Mouse (Mus musculus): ENCODE data around the gene Col6a3. TPM values are rescaled to one million over a fixed set of nuclear protein-coding genes. Genes with fewer than 3 reads are reported as not detected.

The Col6a3 gene
- polyA plus RNA-seq, 1 experiment from 2014 or later, result 0.13 TPM

DNA sequence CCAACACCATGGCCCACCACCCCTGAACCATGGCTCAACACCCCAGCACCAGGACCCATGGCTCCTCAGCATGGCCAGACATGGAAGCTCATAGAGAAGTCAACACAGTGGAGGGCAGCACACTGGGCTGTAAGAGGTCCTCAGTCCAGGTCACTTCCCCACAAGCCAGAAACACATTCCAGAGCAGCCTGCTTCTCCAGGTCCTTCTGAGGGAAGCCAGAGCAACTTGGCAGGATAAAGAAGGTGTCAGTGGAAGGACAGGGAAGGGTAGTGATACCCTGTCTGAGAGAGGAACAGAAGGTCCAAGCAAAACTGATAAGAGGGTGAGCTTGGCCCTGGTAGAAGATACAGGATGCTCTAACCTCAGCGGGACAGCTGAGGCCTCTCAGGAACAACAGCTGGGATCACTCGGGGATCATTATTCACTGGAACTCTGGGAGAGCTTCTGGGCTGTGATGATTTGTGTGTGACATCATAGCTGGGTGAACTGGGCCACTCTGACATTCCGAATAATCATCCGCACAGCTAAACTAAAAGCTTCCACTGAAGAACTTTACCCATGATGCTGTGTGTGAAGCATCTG is 85.6 kb downstream of the Col6a3 start:
- in situ Hi-C loops (cut with MboI; ENCODE audit: low pct_unique_long_range_greater_than_20kb), result no loop called here
- DNase-seq (ENCODE audit: low read depth, low spot score) (no peak), ATAC-seq (no peak)
- ChIA-PET POLR2A (interaction anchor here (0.5 kb wide), 1 partner anchor 83 kb away, joined by 5 read pairs; no protein-coding TSS in a partner anchor), CTCF (interaction anchor here (1.5 kb wide), 1 partner anchor 12 kb away, joined by 4 read pairs; no protein-coding TSS in a partner anchor)
- TF ChIP-seq CTCF (IDR thresholded peaks at IDR 0.05), result no peak
- H3K27me3 ChIP-seq, result no peaks in the 10 kb centered on the region

DNA sequence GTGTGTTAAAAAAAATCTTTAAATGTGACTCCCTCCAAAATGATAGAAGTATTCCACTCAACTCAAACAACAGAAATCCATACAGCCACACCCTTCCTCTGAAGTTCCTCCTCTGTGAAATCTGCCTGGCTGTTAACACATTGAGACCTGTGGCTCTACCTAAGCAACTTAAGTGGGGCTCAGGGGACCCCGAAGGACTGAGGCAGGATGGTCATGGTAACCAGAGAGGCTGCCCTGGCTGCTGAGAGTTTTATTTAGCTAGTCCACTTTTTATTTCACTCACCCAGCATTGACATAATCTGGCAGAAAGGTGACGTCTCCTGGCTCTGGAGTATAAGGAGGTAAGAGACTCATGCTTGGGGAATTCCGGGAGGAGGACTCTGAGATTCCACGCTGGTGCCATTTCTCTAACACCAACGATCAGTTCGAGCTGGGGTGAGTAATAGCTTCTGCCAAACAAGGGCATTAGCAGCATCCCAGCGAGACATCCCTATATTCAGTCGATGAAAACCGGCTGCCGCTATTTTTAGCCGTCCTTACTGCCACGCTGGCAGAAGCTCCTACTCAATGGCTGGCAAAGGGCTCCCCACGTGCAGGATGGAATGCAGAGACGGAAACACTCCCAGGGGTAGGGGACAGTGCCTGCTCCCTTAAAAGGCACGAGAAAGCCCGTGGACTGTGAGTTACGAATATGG is 89.8 kb downstream of the Col6a3 start:
- TF ChIP-seq CTCF (IDR thresholded peaks at IDR 0.05), result no peak
- DNase-seq (ENCODE audit: low read depth, low spot score), result no peak
- no peaks in the 10 kb centered on the region for H3K27me3 ChIP-seq
- CTCF ChIA-PET, result no interaction called here
- POLR2A ChIA-PET, result no interaction called here
- in situ Hi-C loops (cut with MboI; ENCODE audit: low pct_unique_long_range_greater_than_20kb), result no loop called here
- no peak for ATAC-seq

DNA sequence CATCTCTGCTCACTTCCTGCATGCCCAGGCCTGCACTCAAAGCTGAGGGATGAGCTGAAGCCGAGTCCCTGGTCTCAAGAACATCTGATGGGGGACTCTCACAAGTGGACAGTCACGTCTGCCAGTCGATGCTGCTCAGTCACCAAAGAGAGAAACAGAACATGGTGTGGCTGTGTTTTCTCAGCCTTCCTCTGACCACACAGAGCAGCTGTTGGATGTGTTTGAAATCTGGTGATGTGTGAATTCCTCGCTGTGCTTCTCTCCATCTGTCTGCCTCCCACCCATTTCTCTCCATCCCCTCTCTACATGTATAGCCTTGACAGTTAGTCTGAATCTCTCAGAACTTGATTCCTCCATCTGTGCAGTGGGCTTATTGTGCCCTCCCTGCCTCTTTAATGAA is 92.5 kb downstream of the Col6a3 start:
- ATAC-seq, result no peak
- ChIA-PET POLR2A (no interaction called here), CTCF (no interaction called here)
- in situ Hi-C loops (cut with MboI; ENCODE audit: low pct_unique_long_range_greater_than_20kb), result no loop called here
- DNase-seq (ENCODE audit: low read depth, low spot score), result no peak
- no peak for TF ChIP-seq CTCF (IDR thresholded peaks at IDR 0.05)
- H3K27me3 ChIP-seq, result no peaks in the 10 kb centered on the region

DNA sequence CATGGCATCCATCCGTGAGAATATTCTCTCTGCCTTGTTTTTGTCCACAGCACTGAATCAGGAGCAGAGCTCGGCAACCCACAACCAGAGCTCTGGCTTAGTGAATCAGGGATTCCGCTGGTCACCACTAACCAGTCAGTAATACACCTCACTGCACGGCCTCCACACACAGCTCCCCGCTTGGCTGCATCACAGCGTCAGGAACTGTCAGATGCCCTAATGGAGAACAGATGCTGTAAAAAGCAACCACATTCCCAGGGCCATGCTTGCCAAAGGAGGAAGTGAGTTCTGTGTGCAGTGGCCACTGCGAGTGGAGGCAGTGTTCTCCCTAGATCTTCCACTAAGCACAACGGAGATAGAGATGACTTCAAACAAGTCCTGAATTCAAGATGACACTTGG is 93.6 kb downstream of the Col6a3 start:
- in situ Hi-C loops (cut with MboI; ENCODE audit: low pct_unique_long_range_greater_than_20kb), result no loop called here
- CTCF ChIA-PET, result no interaction called here
- ATAC-seq (no peak), DNase-seq (ENCODE audit: low read depth, low spot score) (peak; percentile 41)
- TF ChIP-seq CTCF (IDR thresholded peaks at IDR 0.05), result no peak
- POLR2A ChIA-PET, result no interaction called here
- H3K27me3 ChIP-seq, result no peaks in the 10 kb centered on the region

DNA sequence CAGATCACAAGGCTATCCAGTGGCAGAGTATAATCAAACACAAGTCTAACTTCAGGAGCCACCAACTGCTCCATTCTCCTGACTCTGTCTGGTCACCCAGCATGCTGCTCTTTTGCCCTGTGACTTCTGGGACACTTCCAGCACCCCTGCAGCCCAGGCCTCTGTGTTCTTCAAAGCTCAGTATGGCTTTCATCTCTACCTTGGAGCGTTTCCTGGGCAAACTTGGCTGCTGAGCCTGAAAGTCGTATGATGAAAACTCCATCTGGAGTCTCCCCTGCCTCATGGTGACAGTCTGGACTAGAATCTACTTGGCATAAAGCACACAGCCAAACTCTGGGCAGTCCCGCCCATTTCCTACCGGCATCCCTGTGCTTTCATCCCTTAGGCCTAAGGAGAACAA is 95.2 kb downstream of the Col6a3 start:
- in situ Hi-C loops (cut with MboI; ENCODE audit: low pct_unique_long_range_greater_than_20kb), result no loop called here

DNA sequence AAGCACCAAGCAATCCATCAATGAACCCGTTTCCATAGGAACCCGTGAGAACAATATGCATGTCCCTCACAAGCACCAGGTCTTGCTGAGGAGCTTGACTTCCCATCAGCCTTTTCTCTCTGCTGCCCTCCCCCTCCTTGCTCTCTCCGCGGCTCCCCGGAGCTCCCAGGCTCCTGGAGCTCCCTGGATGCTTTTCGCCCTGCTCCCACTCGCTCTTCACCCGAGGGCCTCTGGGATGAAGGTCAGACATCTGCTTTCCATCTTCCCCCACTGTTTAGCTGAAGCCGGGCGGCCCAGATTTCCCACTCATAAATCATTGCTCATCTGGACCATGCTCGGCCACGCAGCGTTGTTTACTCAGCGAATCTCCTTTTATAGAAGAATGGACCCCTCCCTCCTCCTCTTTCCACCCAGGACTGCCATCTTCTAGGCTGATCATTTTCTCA is 99.8 kb downstream of the Col6a3 start:
- CTCF ChIA-PET, result no interaction called here
- no peaks in the 10 kb centered on the region for H3K27me3 ChIP-seq
- DNase-seq (ENCODE audit: low read depth, low spot score), result no peak
- in situ Hi-C loops (cut with MboI; ENCODE audit: low pct_unique_long_range_greater_than_20kb), result no loop called here
- no peak for ATAC-seq
- TF ChIP-seq CTCF (IDR thresholded peaks at IDR 0.05), result no peak
- POLR2A ChIA-PET, result no interaction called here

More for the DNA sequence above, 95.2 kb downstream of the Col6a3 start:
- H3K27me3 ChIP-seq, result no peaks in the 10 kb centered on the region
- ChIA-PET CTCF (no interaction called here), POLR2A (no interaction called here)
- ATAC-seq (no peak), DNase-seq (ENCODE audit: low read depth, low spot score) (no peak)
- no peak for TF ChIP-seq CTCF (IDR thresholded peaks at IDR 0.05)

DNA sequence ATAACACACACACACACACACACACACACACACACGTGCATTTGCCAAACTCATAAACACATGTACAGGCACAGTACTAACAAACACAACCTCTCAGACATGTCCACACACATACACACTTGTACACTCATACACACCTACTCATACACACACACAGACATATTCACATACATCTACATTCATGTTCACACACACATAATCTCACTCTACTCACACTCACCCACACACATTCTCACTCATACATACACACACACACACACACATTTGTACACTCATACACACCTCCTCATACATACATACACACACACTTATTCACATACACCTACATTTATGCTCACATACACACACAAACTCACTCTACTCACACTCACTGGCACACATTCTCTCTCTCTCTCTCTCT is 100.3 kb downstream of the Col6a3 start:
- TF ChIP-seq CTCF (IDR thresholded peaks at IDR 0.05), result no peak
- ChIA-PET CTCF (no interaction called here), POLR2A (no interaction called here)
- H3K27me3 ChIP-seq, result no peaks in the 10 kb centered on the region
- DNase-seq (ENCODE audit: low read depth, low spot score) (no peak), ATAC-seq (no peak)
- in situ Hi-C loops (cut with MboI; ENCODE audit: low pct_unique_long_range_greater_than_20kb), result no loop called here

DNA sequence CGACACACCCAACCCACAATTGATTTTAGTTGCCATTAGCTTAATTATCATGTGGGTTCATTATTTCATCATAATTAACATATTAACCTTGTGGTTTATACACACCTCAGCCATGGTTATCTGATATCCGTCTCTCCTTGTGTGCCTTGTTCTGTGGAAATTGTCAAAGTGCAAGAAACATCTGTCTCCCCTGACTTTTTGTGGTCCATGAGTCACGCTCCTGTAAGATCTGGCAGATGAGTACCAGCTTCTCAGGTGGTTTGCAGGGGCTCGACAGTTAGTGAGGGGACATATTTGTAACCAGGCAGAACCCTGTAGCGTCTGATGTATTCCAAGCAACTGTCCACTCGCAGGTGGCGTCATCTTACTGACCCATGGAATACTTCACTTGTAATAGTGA is 101.1 kb downstream of the Col6a3 start:
- TF ChIP-seq CTCF (IDR thresholded peaks at IDR 0.05), result no peak
- H3K27me3 ChIP-seq, result no peaks in the 10 kb centered on the region
- ATAC-seq, result no peak
- ChIA-PET CTCF (no interaction called here), POLR2A (no interaction called here)
- in situ Hi-C loops (cut with MboI; ENCODE audit: low pct_unique_long_range_greater_than_20kb), result no loop called here
- no peak for DNase-seq (ENCODE audit: low read depth, low spot score)

DNA sequence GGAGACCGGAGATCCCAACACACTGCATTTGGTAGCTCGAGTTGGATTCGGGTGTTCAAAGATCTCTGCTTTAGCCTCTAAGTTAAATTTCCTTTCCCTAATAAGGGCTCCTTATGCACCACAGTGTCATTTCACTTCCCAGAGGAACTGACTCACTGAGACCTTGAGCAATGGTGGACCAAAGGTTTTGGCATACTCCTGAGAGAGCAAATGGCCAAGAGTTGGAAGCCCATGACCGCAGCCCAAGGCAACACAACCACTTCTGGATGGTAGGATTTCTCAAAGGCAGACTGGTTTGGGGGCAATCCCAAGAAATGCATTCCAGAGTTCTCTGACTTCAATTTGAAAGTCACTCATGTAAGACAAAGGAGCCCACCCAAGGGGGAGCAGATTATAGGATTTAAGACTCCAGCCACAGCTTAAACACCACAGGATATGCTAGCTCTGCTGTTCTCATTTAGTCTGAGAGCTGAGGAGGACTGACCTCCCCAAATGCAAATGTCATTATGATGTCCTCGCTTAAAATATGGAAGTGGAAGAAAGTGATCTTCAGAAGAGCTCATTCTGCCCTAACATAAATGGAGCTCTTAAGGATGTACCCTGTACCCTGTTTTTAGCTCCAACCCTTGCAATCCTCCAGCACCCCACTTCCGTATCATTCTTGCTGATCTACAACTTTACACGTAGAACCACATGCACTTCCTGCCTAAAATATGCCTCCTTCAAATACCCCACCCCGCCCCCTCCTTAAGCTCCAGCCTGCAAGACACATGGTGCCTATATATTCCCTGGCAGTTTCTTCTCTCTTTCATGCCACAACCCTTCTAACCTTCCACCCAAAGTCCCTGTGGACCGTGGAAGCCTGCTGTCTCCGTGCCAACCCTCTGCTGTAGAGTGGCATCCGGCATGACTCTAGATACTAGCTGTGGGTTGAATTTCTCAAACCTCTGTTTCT is 103.3 kb downstream of the Col6a3 start:
- ATAC-seq, result no peak
- CTCF ChIA-PET, result no interaction called here
- peak; percentile 9 for DNase-seq (ENCODE audit: low read depth, low spot score)
- POLR2A ChIA-PET, result no interaction called here
- no peaks in the 10 kb centered on the region for H3K27me3 ChIP-seq
- in situ Hi-C loops (cut with MboI; ENCODE audit: low pct_unique_long_range_greater_than_20kb), result no loop called here
- no peak for TF ChIP-seq CTCF (IDR thresholded peaks at IDR 0.05)

DNA sequence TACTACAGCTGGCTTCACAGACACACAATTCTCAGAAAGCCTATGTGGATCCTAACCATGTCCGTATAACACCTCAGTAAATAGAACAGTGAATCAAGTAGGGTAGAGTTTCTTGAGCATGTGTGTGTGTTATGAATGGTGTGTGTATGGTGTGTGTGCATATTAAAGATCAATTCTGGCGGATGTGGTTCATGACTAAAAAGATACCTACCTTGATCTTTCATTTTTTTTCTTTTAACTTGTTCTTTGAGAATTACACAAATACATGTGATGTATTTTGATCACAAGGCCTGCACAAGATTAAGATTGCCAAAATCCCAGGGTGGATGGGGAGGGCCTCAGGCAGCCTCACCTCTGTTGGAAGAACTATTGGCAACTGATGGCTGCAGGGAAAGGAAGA is 104.9 kb downstream of the Col6a3 start:
- no peak for ATAC-seq
- in situ Hi-C loops (cut with MboI; ENCODE audit: low pct_unique_long_range_greater_than_20kb), result no loop called here
- POLR2A ChIA-PET, result no interaction called here
- CTCF ChIA-PET, result no interaction called here
- H3K27me3 ChIP-seq, result no peaks in the 10 kb centered on the region
- no peak for TF ChIP-seq CTCF (IDR thresholded peaks at IDR 0.05)
- DNase-seq (ENCODE audit: low read depth, low spot score), result no peak

DNA sequence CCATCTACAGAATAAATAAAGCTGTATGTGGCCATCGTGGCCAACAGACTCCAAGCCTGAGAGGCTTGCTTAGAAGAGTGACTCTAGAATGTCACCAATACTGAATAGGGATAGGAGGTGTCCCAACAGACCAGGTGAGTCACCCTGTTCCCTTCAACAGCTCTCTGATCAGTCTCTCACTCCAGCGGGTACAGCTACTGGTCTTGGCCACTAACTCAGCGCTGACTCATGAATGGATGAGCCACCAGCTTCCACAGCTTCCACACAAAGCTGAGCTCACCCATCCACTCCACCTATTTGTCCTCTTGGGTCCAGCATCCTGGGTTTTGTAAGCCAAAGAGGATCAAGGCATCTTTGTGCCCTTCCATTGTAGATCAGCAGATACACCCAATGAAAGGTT is 114.3 kb downstream of the Col6a3 start:
- no peak for DNase-seq (ENCODE audit: low read depth, low spot score)
- H3K27me3 ChIP-seq, result peaks cover 12% of the 10 kb centered on the region
- TF ChIP-seq CTCF (IDR thresholded peaks at IDR 0.05), result no peak
- CTCF ChIA-PET, result interaction anchor here (1.1 to 1.6 kb wide), 2 partner anchors 13 to 23 kb away, joined by 3 read pairs; no protein-coding TSS in a partner anchor
- in situ Hi-C loops (cut with MboI; ENCODE audit: low pct_unique_long_range_greater_than_20kb), result no loop called here
- POLR2A ChIA-PET, result interaction anchor here (0.6 kb wide), 1 partner anchor 486 kb away, joined by 3 read pairs; no protein-coding TSS in a partner anchor
- ATAC-seq, result no peak

Data from Patski (cell line).